Mouse (Mus musculus) kidney, embryonic 14.5 days (tissue): ENCODE data around the gene Nuak1. TPM values are rescaled to one million over a fixed set of nuclear protein-coding genes. Genes with fewer than 3 reads are reported as not detected.
A peak's percentile ranks its signal among the peaks of the same experiment; 100 is the strongest.

ENCODE experiments used
- ATAC-seq: fragments of 200-750 bp; cut with Nextera tagmentation; 2 replicates; pipeline ENCODE4 v1.8.0; 2017; ENCODE audit warnings: moderate number of reproducible peaks, mild to moderate bottlenecking, moderate TSS enrichment, moderate library complexity; ENCODE audit not compliant: low FRiP score, low TSS enrichment
- H3K27ac ChIP-seq: fragments of 300-500 bp; sonication (generic); 2 replicates; pipeline ENCODE4 v1.5.1; 2014; ENCODE audit warnings: low read depth, mild to moderate bottlenecking, low read length, moderate library complexity, mixed read lengths
- H3K27me3 ChIP-seq: fragments of 300-500 bp; sonication (generic); 2 replicates; pipeline ENCODE4 v1.6.1; 2014; ENCODE audit warnings: mild to moderate bottlenecking, low read length; ENCODE audit not compliant: control insufficient read depth, insufficient read depth
- H3K36me3 ChIP-seq: fragments of 300-500 bp; sonication (generic); 2 replicates; pipeline ENCODE4 v1.6.1; 2014; ENCODE audit warnings: low read length, mixed read lengths; ENCODE audit not compliant: control insufficient read depth, insufficient read depth
- H3K4me1 ChIP-seq: fragments of 300-500 bp; sonication (generic); 2 replicates; pipeline ENCODE4 v1.6.1; 2014; ENCODE audit warnings: low read length, mixed read lengths; ENCODE audit not compliant: control insufficient read depth, insufficient read depth
- H3K4me2 ChIP-seq: fragments of 300-500 bp; sonication (generic); replicated peaks from 2 replicates; pipeline ENCODE4 v1.6.1; 2014; ENCODE audit warnings: low read depth, mild to moderate bottlenecking, low read length
- H3K4me3 ChIP-seq: fragments of 300-500 bp; sonication (generic); 2 replicates; pipeline ENCODE4 v1.5.1; 2014; ENCODE audit warnings: mild to moderate bottlenecking, low read length
- H3K9ac ChIP-seq: fragments of 300-500 bp; sonication (generic); 2 replicates; pipeline ENCODE4 v1.6.1; 2014; ENCODE audit warnings: low read depth, mild to moderate bottlenecking, low read length, moderate library complexity
- H3K9me3 ChIP-seq: fragments of 300-500 bp; sonication (generic); 2 replicates; pipeline ENCODE4 v1.6.1; 2016; ENCODE audit warnings: low read length; ENCODE audit not compliant: control insufficient read depth
- WGBS: fragments of 180-500 bp; shearing (Covaris S2); extraction: QIAGEN DNeasy Blood & Tissue Kit; methylation state at CpG from one replicate; pipeline ENCODE4 v1.1.7; 2014; 5-methylcytosine and 5-hydroxymethylcytosine counted together
- polyA plus RNA-seq: library from polyadenylated mRNA; unstranded; fragments of >200 nt; fragmentation: Nextera tagmentation; extraction: Ambion mirVana; gene quantifications from 2 replicates; pipeline ENCODE4 v1.2.1, GENCODE M21; 2014

Nuak1 gene
- polyA plus RNA-seq, 1 experiment from 2014 or later, result 3.0 TPM

DNA sequence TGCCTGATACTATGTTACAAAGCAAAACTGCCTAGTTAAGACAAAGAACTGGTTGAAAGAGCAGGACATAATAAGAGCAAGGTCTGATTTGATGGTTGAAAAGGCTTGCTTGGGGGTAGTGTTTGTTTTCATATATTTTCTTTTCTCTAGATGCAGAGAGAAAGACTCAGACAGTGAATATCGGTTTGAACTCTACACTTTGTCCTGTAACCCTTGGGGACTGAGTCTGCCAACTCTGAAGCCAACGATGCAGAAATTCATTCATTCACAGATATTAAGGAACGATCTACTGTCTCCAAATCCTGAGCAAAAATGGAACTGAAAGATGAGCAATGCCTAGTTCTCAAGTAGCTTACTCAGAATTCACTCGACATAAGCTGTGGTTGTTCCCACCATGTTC, 39.7 kb upstream of the Nuak1 start:
- H3K4me1 ChIP-seq, result peaks cover 14% of the 10 kb centered on the region
- H3K27me3 ChIP-seq, result no peaks in the 10 kb centered on the region
- no peak overlapping the region for H3K4me3 ChIP-seq
- H3K27ac ChIP-seq, result peak overlapping the region; percentile 17; the same call in 1 of the 2 replicates
- no peak for ATAC-seq
- H3K36me3 ChIP-seq, result no peaks in the 10 kb centered on the region
- WGBS, result 46% methylated on average over 4 of the region's 4 CpGs
- H3K4me2 ChIP-seq, result no peak overlapping the region
- no peaks in the 10 kb centered on the region; the same call in 1 of the 2 replicates for H3K9me3 ChIP-seq
- H3K9ac ChIP-seq, result no peak overlapping the region

DNA sequence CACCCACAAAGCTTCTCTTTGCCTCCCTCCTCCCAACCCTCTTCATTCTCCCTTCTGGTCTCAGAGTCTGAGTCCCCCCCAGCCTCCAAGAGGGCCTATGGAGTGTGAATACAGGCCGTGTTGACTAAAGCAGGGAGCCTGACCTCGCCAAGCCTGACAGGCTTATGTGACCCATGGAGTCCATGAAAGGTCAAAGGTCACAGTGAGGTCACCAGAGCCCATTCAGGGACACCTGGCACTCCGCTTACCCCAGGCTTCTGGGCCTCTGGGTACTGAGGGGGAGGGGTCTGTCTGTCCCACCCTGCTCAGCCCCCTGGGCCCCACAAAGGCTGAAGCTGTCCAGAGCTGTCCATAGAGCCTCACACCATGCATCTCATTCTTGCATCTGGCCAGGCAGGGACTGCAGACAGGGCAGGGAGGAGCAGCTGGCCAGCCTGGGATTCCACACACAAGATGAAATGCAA, 37.2 kb upstream of the Nuak1 start:
- Histone ChIP-seq H3K36me3 (no peaks in the 10 kb centered on the region), H3K9ac (no peak overlapping the region), H3K4me2 (no peak overlapping the region), H3K4me1 (peaks cover 14% of the 10 kb centered on the region), H3K9me3 (no peaks in the 10 kb centered on the region), H3K27ac (no peak overlapping the region), H3K27me3 (no peaks in the 10 kb centered on the region), H3K4me3 (no peak overlapping the region)
- WGBS, result 10% methylated on average over 3 of the region's 3 CpGs
- ATAC-seq, result no peak; the same call in 1 of the 2 replicates

DNA sequence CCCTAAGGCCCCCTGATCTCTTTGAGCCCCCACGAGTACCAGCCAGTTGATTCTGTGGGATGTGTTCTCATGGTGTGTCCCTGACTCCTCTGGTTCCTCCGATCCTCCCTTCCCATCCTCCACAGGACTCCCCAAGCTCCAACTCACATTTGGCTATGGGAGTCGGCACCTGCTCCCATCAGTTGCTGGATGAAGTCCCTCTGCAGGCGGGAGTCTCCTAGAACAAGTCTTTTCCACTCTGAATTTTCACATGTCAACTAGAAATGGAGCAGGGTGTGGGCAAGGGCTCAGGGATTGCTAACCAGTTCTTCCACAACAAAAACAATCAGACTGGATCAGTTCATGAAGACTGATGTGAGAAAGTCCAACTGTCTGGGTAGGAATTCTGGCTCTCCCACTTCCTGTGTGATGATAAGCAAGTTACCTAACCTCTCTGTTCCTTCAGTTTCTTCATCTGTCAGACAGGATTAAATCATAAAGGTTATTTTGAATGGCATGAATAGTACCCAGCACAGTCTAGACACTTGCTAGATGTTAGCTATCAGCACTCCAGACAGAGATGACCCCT, 36.7 kb upstream of the Nuak1 start:
- 64% methylated on average over 4 of the region's 4 CpGs for WGBS
- ATAC-seq, result no peak
- H3K27ac ChIP-seq, result no peak overlapping the region

DNA sequence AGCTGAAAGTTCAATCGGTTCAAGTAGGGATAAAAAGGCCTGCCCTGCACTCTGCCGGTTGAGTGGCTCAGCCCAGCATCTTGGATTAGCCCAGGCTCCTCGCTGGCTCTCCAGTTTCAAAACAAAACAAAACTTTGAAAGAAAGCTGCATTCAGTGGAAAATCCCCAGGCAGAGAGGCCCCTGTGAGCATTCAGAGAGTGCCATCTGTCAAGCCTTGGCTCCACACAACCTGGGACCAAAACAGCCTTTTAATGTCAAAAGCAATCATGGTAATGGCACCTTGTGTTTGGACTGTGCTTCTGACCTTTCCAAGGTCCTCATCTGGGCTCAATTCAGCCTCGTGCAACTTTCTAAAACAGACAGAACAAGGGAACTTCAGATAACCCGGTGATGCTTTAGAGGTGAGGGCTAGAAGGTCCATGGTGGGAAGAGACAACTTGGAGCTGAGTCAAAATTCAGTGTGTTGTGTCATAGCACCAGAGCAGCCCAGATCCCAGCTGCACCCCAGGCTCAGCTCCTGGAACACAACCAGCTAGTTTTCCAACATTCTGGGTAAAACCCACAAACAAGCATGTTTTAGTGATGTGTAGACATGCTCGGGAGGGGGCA, 27.3 kb upstream of the Nuak1 start:
- H3K27ac ChIP-seq, result no peak overlapping the region

More for the DNA sequence above, 36.7 kb upstream of the Nuak1 start:
- no peak overlapping the region for H3K4me2 ChIP-seq
- no peak overlapping the region for H3K9ac ChIP-seq
- H3K36me3 ChIP-seq, result no peaks in the 10 kb centered on the region
- no peak overlapping the region for H3K4me3 ChIP-seq
- H3K27me3 ChIP-seq, result no peaks in the 10 kb centered on the region
- no peaks in the 10 kb centered on the region for H3K9me3 ChIP-seq
- peaks cover 14% of the 10 kb centered on the region for H3K4me1 ChIP-seq

DNA sequence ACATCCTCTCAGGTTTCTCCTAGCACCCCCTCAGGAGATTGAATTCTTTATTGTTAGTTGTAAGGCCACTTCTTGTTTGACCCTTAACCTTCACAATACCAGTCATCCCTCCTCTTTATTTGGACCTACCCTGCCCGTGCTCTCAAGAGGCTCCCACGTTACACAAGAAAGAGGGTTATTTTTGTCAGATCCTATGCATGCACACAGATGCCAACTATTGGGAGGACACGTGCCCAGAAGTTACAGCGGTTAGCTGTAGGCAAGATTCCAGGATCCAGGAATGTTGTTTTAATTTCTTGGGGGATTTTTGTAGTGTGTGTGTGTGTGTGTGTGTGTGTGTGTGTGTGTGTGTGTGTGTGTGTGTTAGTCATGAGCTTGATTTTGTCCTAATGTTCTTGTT, 25.1 kb upstream of the Nuak1 start:
- Histone ChIP-seq H3K9me3 (no peaks in the 10 kb centered on the region), H3K27ac (no peak overlapping the region), H3K4me1 (no peaks in the 10 kb centered on the region), H3K9ac (no peak overlapping the region), H3K36me3 (no peaks in the 10 kb centered on the region), H3K27me3 (no peaks in the 10 kb centered on the region), H3K4me3 (no peak overlapping the region), H3K4me2 (no peak overlapping the region)
- WGBS, result 57% methylated on average over 4 of the region's 4 CpGs
- no peak for ATAC-seq

More for the DNA sequence above, 27.3 kb upstream of the Nuak1 start:
- H3K4me1 ChIP-seq, result no peaks in the 10 kb centered on the region
- H3K9ac ChIP-seq, result no peak overlapping the region
- no peaks in the 10 kb centered on the region for H3K36me3 ChIP-seq
- no peaks in the 10 kb centered on the region for H3K27me3 ChIP-seq
- 30% methylated on average over 6 of the region's 6 CpGs for WGBS
- peak; percentile 60; the same call in 1 of the 2 replicates for ATAC-seq
- no peak overlapping the region for H3K4me2 ChIP-seq
- H3K9me3 ChIP-seq, result no peaks in the 10 kb centered on the region
- H3K4me3 ChIP-seq, result no peak overlapping the region

DNA sequence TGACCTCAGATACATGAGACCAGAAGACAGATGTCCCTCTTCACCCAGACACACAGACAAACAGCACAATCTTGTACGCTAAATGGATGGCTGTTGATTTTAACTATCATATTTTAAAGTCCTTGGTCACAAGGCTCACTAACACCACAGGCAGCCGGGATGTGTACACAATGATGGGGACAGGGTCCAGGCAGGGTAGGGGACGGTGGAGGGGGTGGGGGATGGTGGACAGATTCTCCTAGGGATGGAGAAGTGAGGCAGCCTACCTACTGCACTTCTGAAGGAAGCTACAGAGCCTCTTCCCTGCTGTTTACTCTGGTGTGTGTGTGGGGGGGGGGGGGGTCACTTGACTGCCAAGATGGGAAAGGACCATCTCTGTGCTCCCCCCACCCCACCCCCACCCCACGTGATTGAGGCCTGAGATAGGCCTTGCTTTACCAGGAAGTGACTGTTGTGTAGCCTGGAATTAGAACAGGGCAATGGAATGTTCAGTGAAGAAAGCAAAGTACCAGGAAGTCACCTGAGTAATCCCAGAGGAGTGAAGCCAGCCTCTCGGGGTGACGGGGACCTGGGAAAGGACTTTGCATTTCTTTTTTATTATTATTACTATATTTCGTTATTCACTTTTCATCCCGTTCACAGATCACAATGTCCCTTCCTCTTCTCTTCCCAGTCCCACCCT, 20.2 kb upstream of the Nuak1 start:
- H3K27ac ChIP-seq, result no peak overlapping the region
- ATAC-seq, result no peak
- no peak overlapping the region for H3K9ac ChIP-seq
- no peak overlapping the region for H3K4me2 ChIP-seq
- no peaks in the 10 kb centered on the region for H3K4me1 ChIP-seq
- H3K36me3 ChIP-seq, result no peaks in the 10 kb centered on the region
- 63% methylated on average over 8 of the region's 8 CpGs for WGBS
- no peak overlapping the region for H3K4me3 ChIP-seq
- no peaks in the 10 kb centered on the region for H3K27me3 ChIP-seq
- no peaks in the 10 kb centered on the region for H3K9me3 ChIP-seq

DNA sequence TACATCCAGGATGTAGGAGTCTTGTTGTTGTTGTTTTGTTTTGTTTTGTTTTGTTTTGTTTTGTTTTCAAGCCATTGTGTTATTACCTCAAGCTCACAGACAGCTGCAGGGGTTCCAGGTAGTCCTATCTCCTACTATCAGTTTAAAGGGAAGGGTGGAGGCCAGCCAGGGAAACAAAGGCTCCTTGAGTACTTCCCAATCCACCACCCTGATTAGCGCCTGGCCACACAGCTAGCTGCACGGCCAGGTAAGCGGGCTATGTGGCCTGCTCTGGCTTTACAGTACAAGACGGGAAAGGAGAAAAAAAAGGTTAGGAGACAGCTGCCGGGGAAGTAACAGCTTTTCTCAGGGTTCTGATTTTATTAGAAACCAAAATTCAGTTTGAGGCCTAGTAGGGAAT, 17.7 kb upstream of the Nuak1 start:
- no peak overlapping the region for H3K9ac ChIP-seq
- no peaks in the 10 kb centered on the region for H3K9me3 ChIP-seq
- H3K4me3 ChIP-seq, result no peak overlapping the region
- no peaks in the 10 kb centered on the region for H3K27me3 ChIP-seq
- H3K4me1 ChIP-seq, result no peaks in the 10 kb centered on the region
- ATAC-seq, result no peak
- 73% methylated on average over 5 of the region's 5 CpGs for WGBS
- no peak overlapping the region for H3K4me2 ChIP-seq
- H3K27ac ChIP-seq, result no peak overlapping the region
- H3K36me3 ChIP-seq, result no peaks in the 10 kb centered on the region

DNA sequence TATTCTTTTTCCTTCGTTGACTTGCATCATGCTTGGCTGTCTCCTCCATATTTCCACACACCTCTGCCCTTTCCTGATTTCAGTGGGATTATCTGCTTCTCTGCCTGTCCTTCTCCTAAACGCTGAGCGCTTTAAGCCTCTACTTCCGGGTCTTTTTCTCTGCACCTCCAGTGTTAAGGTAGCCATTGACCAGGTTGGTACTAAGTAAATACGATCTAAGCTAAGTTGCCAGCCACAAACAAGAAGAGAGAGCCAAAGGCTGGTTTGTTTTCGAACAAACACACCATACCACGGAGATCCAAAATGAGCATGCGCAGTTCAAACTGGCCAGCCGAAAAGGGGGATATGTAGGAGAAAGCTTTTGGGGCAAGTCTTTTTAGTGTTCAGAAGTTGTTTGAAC, 17.1 kb upstream of the Nuak1 start:
- Histone ChIP-seq H3K4me2 (no peak overlapping the region), H3K36me3 (no peaks in the 10 kb centered on the region), H3K27me3 (no peaks in the 10 kb centered on the region), H3K27ac (no peak overlapping the region), H3K4me1 (no peaks in the 10 kb centered on the region), H3K4me3 (no peak overlapping the region), H3K9ac (no peak overlapping the region), H3K9me3 (no peaks in the 10 kb centered on the region)
- WGBS, result 90% methylated on average over 9 of the region's 9 CpGs
- ATAC-seq, result no peak
